Mouse (Mus musculus): ENCODE measurements around the gene Pdlim1. TPM values are rescaled to one million over a fixed set of nuclear protein-coding genes. Genes with fewer than 3 reads are reported as not detected.

Gene Pdlim1
- total RNA-seq (2015) = 163 and 177 TPM in 2 replicates
- total RNA-seq (2017) = 87.9 and 88.3 TPM in 2 replicates

DNA sequence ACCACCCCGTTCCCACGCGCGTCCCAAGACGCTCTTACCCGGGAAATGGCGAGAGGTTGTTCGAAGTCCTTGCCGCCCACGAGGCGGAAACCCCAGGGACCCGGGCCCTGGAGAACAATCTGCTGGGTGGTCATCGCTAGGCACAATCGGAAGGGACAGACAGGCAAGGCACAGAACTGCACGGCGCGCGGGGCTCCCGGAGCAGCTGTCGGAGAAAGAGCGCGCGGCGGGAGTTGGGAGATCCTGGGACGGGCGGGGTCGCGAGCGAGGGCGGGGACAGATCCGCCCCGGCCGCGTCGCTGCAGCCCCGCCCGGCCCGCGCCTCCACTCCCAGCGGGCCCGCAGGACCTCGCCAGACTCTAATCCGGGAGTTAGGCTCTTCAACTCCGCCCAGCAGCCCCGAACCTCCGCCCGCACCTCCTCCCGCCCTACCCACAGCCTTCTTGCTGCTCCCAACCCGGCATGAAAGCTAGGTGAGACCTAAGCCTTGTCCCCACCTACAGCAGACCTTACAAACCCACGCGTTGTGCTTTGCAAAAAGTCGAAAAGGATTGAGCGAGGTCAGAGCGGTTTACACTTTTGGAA is at the start of gene Pdlim1:
Gene Pdlim1 (minus strand): TSS at position 535 of the 585 bp plus-strand sequence.
- ATAC-seq (ENCODE audit: poor library complexity, severe bottlenecking) = peak; percentile 66

- ATAC-seq (ENCODE audit: poor library complexity, severe bottlenecking) = no peak
Observed at GRCm38 (mm10) chr19:40319199-40319598, 47.6 kb upstream of the Pdlim1 start.

GRCm38 (mm10) chr19:40318511-40318910 is 46.9 kb upstream of the Pdlim1 start:
- no peak for ATAC-seq (ENCODE audit: poor library complexity, severe bottlenecking)

DNA sequence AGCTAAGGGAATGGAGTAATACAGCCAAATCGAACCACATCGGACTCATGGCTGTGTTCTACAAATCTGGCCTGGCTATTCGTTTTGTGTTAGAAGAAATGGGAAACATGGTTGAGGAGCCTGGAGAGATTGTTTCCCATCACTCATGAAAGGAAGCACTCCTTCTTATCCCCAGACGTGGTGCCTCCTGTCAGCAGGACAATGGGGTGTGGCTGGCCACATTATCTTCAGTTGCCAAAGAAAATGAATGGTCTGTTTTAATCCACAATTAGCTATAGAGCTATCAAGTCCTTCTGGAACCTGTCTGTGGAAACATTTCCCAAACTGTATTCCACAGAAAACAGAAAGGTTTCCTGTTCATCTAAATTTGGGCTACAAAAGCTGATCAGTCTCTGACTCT is 45.4 kb upstream of the Pdlim1 start:
- no peak for ATAC-seq (ENCODE audit: poor library complexity, severe bottlenecking)

- no peak for ATAC-seq (ENCODE audit: poor library complexity, severe bottlenecking)
Observed at GRCm38 (mm10) chr19:40314252-40314651, 42.6 kb upstream of the Pdlim1 start.

- ATAC-seq (ENCODE audit: poor library complexity, severe bottlenecking) = no peak
Observed at GRCm38 (mm10) chr19:40311631-40312030, 40.0 kb upstream of the Pdlim1 start.

GRCm38 (mm10) chr19:40310410-40311130 is 38.9 kb upstream of the Pdlim1 start:
- ATAC-seq (ENCODE audit: poor library complexity, severe bottlenecking) = no peak

GRCm38 (mm10) chr19:40309911-40310310 is 38.3 kb upstream of the Pdlim1 start:
- ATAC-seq (ENCODE audit: poor library complexity, severe bottlenecking) = no peak

- no peak for ATAC-seq (ENCODE audit: poor library complexity, severe bottlenecking)
Observed at GRCm38 (mm10) chr19:40307550-40307949, 35.9 kb upstream of the Pdlim1 start.

- no peak for ATAC-seq (ENCODE audit: poor library complexity, severe bottlenecking)
Observed at GRCm38 (mm10) chr19:40306631-40307030, 35.0 kb upstream of the Pdlim1 start.

DNA sequence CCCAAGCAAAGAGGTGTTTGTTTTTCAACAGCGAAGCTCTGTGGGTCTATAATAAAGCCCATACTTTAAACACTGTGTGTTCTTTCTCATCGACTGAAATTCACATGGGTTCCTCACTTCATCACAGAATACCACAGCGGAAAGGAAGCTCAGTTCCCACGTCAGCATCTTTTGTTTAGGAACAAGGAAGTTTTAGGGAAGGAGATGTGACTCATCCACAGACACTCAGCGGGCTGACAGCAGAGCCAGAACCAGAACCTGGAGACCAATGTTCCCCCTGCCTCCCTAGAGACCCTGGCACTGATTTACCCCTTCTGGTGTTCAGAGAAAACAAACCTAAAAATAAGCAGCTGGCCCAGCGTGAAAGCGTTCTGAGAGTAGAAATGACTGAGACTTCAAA is 33.8 kb upstream of the Pdlim1 start:
- ATAC-seq (ENCODE audit: poor library complexity, severe bottlenecking) = no peak

GRCm38 (mm10) chr19:40302916-40303315 is 31.3 kb upstream of the Pdlim1 start:
- no peak for ATAC-seq (ENCODE audit: poor library complexity, severe bottlenecking)

DNA sequence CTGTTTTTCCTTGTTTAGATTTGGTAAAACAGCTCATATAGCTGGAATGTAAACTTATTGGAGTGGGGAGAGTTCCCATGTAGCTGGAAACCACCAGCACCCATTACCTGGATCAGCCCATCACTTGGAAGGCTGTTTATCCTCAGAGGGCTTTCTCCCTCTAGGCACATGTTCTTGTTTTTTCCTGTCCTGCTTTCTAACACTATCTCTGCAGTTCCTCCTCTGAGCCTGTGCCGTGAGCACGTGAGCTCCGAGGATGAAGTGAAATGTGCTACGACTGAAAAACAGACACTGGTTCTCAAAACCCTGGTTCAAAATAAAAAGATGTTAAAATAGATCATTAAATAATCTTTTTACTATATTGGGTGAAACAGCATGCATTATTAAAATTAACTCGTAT is 30.8 kb upstream of the Pdlim1 start:
- ATAC-seq (ENCODE audit: poor library complexity, severe bottlenecking) = no peak

GRCm38 (mm10) chr19:40299983-40300759 is 28.5 kb upstream of the Pdlim1 start:
- no peak for ATAC-seq (ENCODE audit: poor library complexity, severe bottlenecking)

DNA sequence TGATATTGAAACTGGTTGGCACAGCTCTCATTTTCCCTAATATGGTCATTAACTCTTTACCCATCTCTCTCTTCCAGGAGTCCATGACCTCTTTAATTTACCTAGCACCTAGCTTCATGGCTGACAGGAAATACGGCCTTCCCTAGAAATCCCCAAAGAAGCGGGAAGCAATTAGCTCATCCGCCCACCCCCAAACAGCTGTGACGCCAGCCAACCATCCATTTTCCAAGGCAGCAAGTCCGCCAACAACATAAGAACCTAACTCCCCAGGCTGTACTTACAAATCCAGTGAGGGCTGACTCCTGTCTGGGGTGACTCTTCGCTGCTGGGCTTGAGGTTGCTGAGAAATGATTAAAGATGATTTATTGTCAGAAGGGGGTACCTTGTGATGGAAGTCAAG is 27.5 kb upstream of the Pdlim1 start:
- no peak for ATAC-seq (ENCODE audit: poor library complexity, severe bottlenecking)

DNA sequence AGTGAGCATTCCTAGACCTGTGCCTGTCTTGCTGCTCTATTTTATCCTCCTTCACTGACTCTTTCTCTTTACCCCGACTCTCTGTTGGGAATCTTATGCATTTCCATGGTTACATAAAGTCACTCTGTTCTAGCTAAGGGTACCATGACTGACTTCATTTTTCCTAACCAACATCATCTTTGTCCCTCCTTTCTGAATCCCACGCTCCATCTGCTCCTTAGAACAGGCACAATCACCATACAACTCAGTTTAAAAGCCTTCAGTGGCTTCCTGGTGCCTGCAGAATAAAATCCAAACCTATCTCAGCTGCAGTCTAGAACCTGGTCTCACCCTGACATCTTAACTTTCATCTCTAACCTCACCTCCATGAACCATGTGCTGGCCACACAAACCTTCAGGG is 26.9 kb upstream of the Pdlim1 start:
- no peak for ATAC-seq (ENCODE audit: poor library complexity, severe bottlenecking)

DNA sequence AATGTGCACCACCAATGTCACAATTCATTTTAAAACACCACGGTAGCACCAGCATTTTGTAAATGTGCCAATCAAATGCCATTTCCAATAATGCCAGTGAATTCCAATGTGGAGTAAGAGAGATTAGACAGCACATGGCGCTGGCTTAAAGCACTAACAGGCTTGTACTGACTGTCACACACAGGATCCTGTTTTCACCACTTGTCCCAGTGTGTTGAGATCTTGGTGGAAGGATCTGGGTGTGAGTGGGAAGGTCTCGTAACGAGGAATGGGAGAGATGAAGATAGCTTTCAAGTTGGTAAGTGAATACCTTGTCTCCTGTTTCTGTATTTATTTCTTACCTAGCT is 26.1 kb upstream of the Pdlim1 start:
- no peak for ATAC-seq (ENCODE audit: poor library complexity, severe bottlenecking)

DNA sequence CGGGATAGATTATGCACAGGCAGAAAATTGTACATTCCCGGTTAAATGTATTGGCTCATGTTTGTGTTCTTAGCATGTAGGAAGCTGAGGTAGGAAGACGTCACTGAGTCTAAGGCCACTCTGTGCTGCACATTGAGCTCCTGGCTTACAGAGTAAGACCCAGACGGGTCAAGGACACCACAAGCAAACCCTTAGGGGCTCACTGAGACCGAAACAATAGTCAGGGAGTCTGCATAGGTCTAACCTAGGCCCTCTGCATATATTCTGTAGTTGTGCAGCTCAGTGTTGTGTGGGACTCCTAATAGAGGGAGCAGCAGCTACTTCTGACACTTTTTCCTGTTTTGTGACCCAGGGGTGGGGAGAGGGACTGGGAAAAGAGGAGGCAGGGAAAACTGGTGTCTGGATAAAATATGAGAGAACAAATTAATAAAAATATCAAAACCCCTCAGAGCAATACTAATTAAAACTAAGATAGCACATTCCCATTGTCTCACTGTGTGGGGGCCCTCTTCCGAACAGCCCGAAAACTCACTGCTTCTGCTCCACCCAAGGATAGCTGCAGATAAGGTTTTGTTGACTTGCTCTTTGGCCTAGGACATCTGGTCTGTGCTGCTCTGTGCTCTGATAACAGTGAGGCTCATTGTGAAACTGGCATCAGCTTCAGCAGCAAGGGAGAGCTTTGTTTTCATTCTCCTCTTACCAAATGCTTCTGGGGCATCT is 25.6 kb upstream of the Pdlim1 start:
- no peak for ATAC-seq (ENCODE audit: poor library complexity, severe bottlenecking)

DNA sequence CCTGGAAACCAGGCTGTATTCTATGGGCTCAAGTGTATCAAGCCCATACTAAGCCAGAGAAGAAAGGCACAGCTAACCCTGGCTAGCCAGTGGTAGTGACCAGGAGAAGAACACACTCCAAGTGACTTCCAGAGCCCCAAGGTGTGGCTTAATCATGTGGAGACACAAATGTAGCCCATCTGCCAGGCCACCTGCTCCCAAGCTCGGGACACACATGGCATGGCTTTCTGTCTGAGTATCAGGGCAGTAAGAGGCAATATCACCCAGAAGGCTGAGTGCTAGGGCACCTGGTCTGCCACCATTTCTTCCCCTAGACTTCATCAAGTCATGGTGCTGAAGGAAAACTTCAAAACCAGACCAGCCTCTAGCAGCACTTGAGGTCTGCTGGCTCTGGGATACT is 22.6 kb upstream of the Pdlim1 start:
- no peak for ATAC-seq (ENCODE audit: poor library complexity, severe bottlenecking)

DNA sequence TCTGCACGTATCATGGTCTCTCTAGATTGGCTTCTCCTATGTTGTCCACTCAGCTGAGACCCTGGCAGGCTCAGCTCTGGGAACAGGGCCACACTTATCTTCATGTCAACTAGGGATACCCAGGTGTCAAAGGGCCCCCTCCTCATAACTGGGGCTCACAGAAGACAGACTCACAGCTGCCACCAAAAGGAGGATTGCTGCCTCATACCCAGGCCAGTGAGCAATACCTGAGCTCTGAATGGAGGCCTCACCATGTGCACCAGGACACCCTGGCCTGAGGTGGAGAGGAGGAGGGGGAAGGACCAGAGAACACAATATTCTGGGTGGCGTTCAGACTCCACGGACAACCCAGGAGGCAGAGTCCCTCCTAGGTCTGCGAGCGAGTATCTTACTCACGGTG is 22.1 kb upstream of the Pdlim1 start:
- no peak for ATAC-seq (ENCODE audit: poor library complexity, severe bottlenecking)

DNA sequence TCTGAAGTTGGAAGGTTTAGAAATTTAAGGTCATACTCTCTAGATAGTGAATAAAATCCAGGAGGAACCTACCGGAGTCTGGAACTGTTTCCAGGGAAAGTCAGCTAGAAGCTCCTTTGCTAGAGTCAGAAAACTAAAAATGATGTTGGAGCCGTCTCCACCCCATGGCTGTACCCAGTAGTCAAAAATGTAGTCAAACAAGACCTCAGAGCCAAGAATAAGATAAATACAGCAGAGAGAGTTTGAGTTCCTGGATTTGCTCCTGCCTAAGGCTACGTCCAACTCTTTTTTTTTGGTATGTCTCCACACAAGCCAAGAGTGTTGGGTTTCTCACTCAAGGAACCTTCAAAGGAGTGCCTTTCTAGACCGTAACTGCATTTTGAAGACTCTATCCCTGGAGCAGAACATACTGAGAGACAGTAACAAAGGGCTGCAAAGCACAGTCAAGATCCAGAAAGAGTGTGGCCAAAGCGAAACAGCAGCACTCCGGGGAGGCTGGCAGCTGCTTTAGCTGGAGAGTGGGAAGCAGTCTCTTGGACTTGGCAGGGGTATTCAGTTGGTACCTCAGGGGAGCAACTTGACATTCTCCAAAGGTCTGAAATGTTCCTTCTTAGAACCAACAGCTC is 18.6 kb upstream of the Pdlim1 start:
- ATAC-seq (ENCODE audit: poor library complexity, severe bottlenecking) = no peak
